Mouse (Mus musculus): ENCODE measurements around the gene E030018B13Rik. TPM values are rescaled to one million over a fixed set of nuclear protein-coding genes. Genes with fewer than 3 reads are reported as not detected.

Gene E030018B13Rik
- polyA plus RNA-seq, 1 experiment from 2014 or later: not detected

DNA sequence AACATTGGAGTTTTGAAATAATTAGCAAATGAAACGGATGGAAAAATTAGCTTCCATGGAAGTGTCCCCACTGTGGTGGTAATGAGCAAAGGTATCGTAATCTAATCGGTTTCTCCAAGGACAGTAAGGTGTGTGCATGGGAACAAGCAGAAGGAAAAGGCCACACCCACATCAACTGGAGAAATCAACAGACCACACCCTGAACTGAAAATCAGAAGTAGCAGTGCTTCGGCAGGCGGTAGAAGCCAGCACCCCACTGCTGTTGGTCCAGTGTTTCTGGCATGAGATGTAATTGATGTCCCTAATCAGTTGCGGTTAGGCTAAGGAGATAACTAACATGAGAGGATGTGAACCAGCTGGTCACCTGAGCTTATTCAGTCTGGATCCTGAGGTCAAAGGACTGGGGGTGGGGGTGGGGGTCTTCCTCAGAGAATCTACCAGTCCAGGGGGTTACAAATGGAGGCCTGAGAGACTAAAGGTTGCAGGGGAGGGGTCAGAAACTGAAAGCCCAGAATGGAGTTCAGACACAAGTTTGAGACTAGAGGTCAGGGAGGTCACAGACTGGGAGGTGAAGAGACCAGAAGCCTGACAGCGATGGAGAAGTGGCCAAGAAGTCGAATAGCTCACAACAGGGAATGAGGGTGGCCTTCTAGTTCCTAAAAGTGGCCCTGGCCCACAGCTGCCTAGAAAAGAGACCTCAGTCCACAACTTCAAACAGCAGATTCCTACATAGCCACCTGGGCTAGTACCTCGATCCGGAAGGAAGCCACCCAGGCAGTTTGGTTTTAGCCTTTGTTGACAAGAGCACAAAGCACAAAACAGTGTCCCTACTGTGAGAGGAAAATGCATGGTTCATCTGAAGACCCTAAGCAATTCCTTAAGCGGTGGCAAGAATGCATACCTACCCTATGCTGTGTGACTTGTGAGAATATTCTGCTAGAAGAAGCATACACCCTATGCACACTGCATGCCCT lies 31.1 kb downstream of the E030018B13Rik start:
- no peaks in the 10 kb centered on the region for H3K36me3 ChIP-seq
- no peaks in the 10 kb centered on the region for H3K9me3 ChIP-seq (replicated peaks)
- no peak overlapping the region for H3K27ac ChIP-seq
- no peak overlapping the region for H3K9ac ChIP-seq
- ATAC-seq (replicated peaks; ENCODE audit: low FRiP score): no peak
- H3K4me1 ChIP-seq: no peaks in the 10 kb centered on the region
- H3K4me3 ChIP-seq (replicated peaks): no peak overlapping the region
- no peak overlapping the region for H3K4me2 ChIP-seq
- 65% methylated on average over 11 of the region's 11 CpGs for WGBS
- H3K27me3 ChIP-seq: no peaks in the 10 kb centered on the region

DNA sequence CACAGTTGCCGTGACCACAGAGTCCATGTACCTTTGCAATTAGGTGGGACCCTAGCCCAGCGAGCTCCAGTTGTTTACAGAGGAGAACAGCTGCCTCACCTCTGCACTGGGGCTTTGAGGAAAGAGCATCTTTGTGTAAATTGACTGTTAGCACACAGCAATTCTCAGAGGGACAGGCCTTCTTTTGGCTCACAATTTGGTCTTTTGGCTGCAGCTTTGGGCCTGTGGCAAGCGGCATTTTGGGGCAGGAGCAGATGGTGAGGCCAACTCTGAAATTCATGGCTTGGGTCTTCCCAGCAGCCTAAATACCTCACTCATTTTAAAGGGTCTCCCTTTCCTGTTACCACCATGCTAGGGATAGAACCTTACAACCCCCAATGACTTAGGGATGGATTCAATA lies 32.5 kb downstream of the E030018B13Rik start:
- 49% methylated on average over 3 of the region's 3 CpGs for WGBS
- ATAC-seq (replicated peaks; ENCODE audit: low FRiP score): no peak
- H3K4me1 ChIP-seq: no peaks in the 10 kb centered on the region
- no peak overlapping the region for H3K4me3 ChIP-seq (replicated peaks)
- no peak overlapping the region for H3K27ac ChIP-seq
- no peaks in the 10 kb centered on the region for H3K36me3 ChIP-seq
- H3K27me3 ChIP-seq: no peaks in the 10 kb centered on the region
- no peak overlapping the region for H3K9ac ChIP-seq
- H3K4me2 ChIP-seq: no peak overlapping the region
- no peaks in the 10 kb centered on the region for H3K9me3 ChIP-seq (replicated peaks)

DNA sequence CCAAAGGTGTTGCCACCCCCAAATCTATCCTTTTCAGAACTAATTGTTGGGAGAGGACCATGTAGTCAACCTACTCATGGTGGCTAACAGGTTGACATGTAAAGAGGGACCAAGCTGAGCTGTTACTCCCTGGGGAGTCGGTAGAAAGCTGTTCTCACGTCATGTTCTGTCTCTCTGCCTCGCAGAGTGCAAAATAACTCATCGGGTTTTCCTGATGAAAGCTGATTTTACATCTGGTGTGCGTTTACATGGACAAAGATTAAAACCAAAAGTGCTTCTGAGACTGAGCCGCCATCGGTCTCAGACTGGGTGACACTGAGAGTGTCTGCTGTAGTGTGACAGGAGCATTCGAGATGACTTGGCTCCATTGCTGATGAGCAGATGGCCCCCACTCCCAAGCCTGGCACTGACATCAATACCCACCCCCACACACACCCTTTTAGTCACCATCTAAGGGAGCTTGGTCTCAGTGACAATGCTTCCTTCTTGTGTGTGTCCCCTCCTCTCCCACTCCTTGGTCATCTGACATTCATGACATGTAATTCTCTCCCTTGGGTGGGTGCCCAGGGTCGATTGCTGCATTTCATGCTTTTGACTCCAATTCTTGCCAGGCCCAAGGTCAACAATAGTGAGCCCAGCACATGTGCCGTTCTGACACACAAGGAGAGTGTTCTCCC lies 34.4 kb downstream of the E030018B13Rik start:
- Histone ChIP-seq H3K9ac (no peak overlapping the region), H3K9me3 (replicated peaks) (no peaks in the 10 kb centered on the region), H3K4me3 (replicated peaks) (no peak overlapping the region), H3K27me3 (no peaks in the 10 kb centered on the region), H3K27ac (no peak overlapping the region), H3K4me1 (no peaks in the 10 kb centered on the region), H3K4me2 (no peak overlapping the region), H3K36me3 (no peaks in the 10 kb centered on the region)
- WGBS: 77% methylated on average over 10 of the region's 10 CpGs
- no peak for ATAC-seq (replicated peaks; ENCODE audit: low FRiP score)

DNA sequence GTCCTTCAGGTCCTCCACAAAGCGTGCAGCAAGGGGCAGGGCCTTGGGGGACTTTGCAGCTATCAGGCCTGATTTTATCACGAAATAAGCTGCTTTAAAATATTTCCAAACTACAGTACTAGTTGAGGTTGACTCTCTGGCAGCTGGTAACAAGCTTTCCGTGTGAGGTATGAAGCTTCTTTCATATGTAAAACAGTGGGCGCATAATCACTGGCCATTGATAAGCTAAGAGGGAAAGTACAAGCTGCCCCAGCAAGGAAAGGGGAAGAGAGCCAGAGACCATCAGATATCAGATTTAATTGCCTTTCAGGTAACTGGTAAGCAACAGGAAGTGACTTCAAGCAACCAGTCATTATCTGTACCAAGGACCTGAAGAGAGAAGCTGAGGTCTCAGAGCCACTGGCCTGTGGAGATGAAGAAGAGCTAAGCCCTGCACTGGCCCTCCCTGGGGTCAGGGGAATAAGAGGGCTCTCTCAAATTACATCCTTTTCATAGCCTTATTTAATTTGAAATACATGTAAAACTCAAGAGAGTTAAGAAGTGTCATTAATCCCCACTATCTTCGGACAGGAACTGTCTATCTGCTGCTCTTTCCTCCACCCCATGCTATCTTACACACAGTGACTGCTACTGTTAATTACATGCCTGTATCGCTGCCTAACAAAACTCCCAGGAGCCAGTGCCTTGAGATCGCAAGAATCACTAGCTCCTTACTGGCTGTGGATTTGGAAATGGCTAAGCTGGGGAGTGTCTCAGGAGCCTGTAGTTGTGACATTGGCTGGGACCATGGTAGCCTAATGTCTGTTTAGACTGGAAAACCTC lies 35.6 kb downstream of the E030018B13Rik start:
- peaks cover 4% of the 10 kb centered on the region; the same call in 1 of the 2 replicates for H3K4me1 ChIP-seq
- no peak overlapping the region for H3K4me3 ChIP-seq (replicated peaks)
- H3K36me3 ChIP-seq: no peaks in the 10 kb centered on the region
- H3K27me3 ChIP-seq: no peaks in the 10 kb centered on the region
- ATAC-seq (replicated peaks; ENCODE audit: low FRiP score): no peak
- 64% methylated on average over 7 of the region's 7 CpGs for WGBS
- no peak overlapping the region for H3K4me2 ChIP-seq
- no peak overlapping the region for H3K9ac ChIP-seq
- no peaks in the 10 kb centered on the region for H3K9me3 ChIP-seq (replicated peaks)
- no peak overlapping the region for H3K27ac ChIP-seq

DNA sequence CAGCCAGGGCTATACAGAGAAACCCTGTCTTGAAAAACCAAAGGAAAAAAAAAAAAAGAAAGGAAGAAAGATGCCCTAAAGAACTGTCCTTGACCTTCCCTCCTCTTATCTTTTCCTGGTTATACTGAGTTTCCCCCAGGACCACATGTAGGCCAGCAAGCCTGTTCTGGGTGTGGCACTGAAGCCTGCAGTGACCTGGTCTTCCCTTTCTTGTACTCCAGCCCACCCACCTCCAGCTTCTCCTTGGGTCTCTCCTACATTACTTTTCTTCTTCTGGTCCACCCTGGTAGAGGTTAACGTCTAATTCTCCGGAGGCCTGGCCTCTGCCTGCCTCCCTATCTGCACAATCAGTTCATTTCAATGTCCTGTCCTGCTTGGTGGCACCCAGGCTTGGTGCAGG lies 38.8 kb downstream of the E030018B13Rik start:
- Histone ChIP-seq H3K9me3 (replicated peaks) (no peaks in the 10 kb centered on the region), H3K27ac (no peak overlapping the region), H3K9ac (no peak overlapping the region), H3K27me3 (no peaks in the 10 kb centered on the region), H3K4me2 (no peak overlapping the region), H3K4me1 (peaks cover 4% of the 10 kb centered on the region; the same call in 1 of the 2 replicates), H3K36me3 (no peaks in the 10 kb centered on the region), H3K4me3 (replicated peaks) (no peak overlapping the region)
- ATAC-seq (replicated peaks; ENCODE audit: low FRiP score): no peak
- 79% methylated on average over 2 of the region's 2 CpGs for WGBS

DNA sequence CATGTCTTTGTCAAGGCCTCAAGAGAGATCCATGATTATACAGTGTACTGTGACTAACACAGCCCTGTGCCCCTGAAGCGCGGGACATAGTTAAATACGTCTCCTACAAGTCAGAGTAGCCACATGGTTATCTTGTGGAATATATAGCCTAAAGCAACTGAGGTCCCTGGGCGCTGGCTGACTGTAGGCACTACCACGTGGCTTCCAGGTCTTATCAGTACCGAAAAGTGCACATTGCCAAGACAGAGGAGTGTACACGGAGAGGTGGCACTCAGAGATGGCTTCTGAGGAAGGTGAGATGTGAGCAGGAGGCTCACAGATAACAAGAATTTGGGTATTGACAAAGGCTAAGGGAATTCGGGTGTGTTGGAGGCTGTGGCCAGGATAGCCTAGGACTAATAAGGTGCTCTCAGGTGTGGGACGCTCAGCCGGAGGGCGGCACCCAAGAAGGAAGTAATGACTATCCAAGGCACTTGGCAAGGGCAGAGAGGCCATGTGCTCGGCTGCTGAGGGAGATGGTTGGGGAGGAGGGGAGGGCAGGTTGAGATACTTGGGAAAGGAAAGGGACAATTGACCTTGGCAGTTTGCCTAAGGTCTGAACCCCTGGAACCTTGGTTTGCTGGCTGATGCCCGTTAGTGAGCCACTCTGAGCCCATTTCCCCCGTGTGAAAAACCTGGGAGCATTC lies 39.6 kb downstream of the E030018B13Rik start:
- H3K36me3 ChIP-seq: no peaks in the 10 kb centered on the region
- H3K27ac ChIP-seq: no peak overlapping the region
- H3K4me1 ChIP-seq: peaks cover 4% of the 10 kb centered on the region; the same call in 1 of the 2 replicates
- H3K4me2 ChIP-seq: no peak overlapping the region
- no peak overlapping the region for H3K9ac ChIP-seq
- no peaks in the 10 kb centered on the region for H3K27me3 ChIP-seq
- no peaks in the 10 kb centered on the region for H3K9me3 ChIP-seq (replicated peaks)
- ATAC-seq (replicated peaks; ENCODE audit: low FRiP score): 0 out of 2 replicates have a peak, but pooled peaks have one; percentile 48
- WGBS: 77% methylated on average over 14 of the region's 14 CpGs
- no peak overlapping the region for H3K4me3 ChIP-seq (replicated peaks)

DNA sequence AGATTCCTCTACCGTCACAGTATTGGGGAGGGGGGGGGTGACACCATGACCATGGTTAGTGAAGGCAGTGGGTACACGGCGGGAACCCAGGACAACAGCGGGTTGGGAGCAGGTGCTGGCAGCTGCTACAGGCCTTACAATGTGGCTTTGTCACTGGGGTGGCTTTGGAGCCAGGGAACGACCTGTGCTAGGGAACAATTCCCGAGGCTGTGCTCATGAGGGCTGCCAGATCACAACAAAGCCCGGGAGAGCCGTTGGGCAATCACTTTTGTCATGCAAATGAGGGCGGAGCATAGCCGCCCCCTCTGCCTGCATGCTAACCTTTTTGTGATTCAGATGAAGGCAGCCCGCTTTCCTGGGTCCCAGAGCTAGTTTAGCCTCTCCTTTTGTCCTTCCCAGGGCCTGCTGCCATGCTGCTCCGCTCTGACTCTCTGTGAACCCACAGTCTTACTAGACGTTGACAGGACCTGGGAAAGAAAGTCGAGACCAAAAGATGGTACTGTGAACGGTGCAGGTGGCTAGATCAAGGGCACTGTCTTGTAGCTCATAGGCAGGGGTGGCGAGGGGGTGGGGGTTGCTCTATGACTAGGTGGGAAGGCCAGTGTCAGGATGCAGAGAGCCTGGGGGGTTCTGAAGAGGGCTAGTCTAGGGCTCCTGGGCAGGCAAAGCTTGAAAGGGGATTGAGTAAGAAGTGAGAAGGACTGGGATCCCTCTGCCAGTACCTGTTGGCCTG lies 40.5 kb downstream of the E030018B13Rik start:
- Histone ChIP-seq H3K27me3 (no peaks in the 10 kb centered on the region), H3K4me1 (peaks cover 4% of the 10 kb centered on the region; the same call in 1 of the 2 replicates), H3K4me3 (replicated peaks) (no peak overlapping the region), H3K9ac (no peak overlapping the region), H3K27ac (no peak overlapping the region), H3K9me3 (replicated peaks) (no peaks in the 10 kb centered on the region), H3K4me2 (no peak overlapping the region), H3K36me3 (no peaks in the 10 kb centered on the region)
- 23% methylated on average over 16 of the region's 16 CpGs for WGBS
- ATAC-seq (replicated peaks; ENCODE audit: low FRiP score): no peak

DNA sequence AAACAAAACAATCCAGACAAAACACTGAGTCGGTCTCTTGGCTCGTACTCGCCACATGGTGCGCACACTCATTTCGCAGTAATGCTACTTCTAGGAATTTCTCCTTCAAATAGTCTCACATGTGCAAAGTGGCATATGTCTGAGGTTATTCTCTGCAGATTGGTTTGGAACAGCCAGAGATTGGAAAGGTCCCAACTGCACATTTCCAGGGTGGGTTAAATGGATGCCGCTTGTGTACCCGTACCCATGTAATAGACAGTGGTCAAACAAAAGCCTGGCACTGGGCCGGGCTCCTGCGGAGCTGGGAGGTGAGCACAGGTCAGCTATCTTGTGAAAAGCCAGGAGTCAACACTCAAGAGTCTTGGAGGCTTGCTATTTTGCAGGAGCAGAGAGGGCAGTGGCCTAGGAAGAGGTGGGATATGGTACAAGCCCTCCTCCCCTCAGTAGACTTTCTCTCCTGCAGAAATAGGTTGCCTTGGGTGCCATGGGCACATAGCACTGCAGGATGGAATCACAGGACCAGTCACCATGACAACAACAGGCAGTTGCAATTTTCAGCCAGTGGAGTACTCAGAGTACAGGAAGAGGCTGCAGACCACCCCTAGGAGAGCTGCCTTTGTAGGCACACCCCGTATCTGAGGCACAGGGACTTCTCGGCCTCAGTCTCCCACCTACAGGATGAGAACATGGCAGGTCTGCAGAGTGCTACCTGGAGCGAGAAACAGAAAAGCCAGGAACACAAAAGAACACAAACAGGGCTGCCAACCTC lies 41.4 kb downstream of the E030018B13Rik start:
- no peak overlapping the region for H3K4me2 ChIP-seq
- no peak overlapping the region for H3K27ac ChIP-seq
- H3K36me3 ChIP-seq: no peaks in the 10 kb centered on the region
- no peak overlapping the region for H3K9ac ChIP-seq
- ATAC-seq (replicated peaks; ENCODE audit: low FRiP score): no peak
- 86% methylated on average over 12 of the region's 12 CpGs for WGBS
- H3K4me1 ChIP-seq: peaks cover 4% of the 10 kb centered on the region; the same call in 1 of the 2 replicates
- no peaks in the 10 kb centered on the region for H3K27me3 ChIP-seq
- no peaks in the 10 kb centered on the region for H3K9me3 ChIP-seq (replicated peaks)
- H3K4me3 ChIP-seq (replicated peaks): no peak overlapping the region

DNA sequence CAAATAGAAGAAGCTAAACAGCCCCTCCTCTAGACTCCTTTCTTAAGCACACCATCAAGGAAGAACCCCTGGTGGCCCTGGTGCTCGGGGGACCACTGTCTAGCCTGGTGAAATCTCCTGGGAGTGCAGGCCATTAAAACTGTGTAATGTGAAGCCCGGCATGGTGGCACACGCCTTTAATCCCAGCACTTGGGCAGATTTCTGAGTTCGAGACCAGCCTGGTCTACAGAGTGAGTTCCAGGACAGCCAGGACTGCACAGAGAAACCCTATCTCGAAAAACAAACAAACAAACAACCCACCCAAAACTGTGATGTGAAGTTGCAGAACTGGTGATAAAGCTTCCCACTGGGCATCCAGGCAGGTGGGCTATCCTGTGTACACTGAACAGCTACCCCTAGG lies 47.0 kb downstream of the E030018B13Rik start:
- WGBS: 65% methylated on average over 5 of the region's 5 CpGs
- no peaks in the 10 kb centered on the region for H3K9me3 ChIP-seq (replicated peaks)
- H3K27me3 ChIP-seq: no peaks in the 10 kb centered on the region
- H3K27ac ChIP-seq: no peak overlapping the region
- no peak for ATAC-seq (replicated peaks; ENCODE audit: low FRiP score)
- H3K36me3 ChIP-seq: no peaks in the 10 kb centered on the region
- H3K4me3 ChIP-seq (replicated peaks): no peak overlapping the region
- H3K4me1 ChIP-seq: peaks cover 8% of the 10 kb centered on the region; the same call in 1 of the 2 replicates
- H3K9ac ChIP-seq: no peak overlapping the region
- no peak overlapping the region for H3K4me2 ChIP-seq

DNA sequence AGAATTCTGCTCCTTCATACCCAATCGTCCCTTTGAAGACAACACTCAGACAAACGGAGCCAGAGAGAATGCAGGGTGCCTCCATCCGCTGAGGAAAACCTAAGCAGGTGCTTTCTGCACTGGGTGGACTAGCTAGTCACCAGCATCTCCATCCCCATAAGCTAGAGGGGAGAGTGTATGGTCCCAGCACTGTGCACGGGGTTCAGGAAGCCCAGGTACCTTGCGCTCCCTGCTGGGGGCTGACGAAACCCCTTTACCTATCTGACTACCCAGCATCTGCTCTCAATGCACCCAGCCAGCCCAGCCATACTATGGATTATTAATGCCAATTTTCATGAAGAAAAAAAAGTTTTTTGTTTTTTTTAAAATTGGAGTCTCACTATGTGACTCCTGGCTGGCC lies 47.5 kb downstream of the E030018B13Rik start:
- H3K4me1 ChIP-seq: peaks cover 8% of the 10 kb centered on the region; the same call in 1 of the 2 replicates
- no peak overlapping the region for H3K4me3 ChIP-seq (replicated peaks)
- no peak overlapping the region for H3K9ac ChIP-seq
- ATAC-seq (replicated peaks; ENCODE audit: low FRiP score): 0 out of 2 replicates have a peak, but pooled peaks have one; percentile 52
- no peaks in the 10 kb centered on the region for H3K9me3 ChIP-seq (replicated peaks)
- H3K4me2 ChIP-seq: no peak overlapping the region
- H3K36me3 ChIP-seq: no peaks in the 10 kb centered on the region
- H3K27ac ChIP-seq: no peak overlapping the region
- H3K27me3 ChIP-seq: no peaks in the 10 kb centered on the region
- 77% methylated on average over 6 of the region's 6 CpGs for WGBS
